Comparison of ENCODE assay signal across 8 mouse cellular contexts in genomic region chr1:191292348-191292747, GRCm38 (mm10). TPM values are rescaled to one million over a fixed set of nuclear protein-coding genes. Genes with fewer than 3 reads are reported as not detected.
DNase-seq lines count a peak whose midpoint lies in the region; TF ChIP-seq lines count a peak whose summit lies in the region.

No protein-coding gene starts in this region.

- H3K27ac ChIP-seq in bone marrow macrophage, adult 2 months (ENCODE audit: insufficient read depth, low read depth, low read length), result peak overlapping the region; percentile 92
- no peak overlapping the region for H3K27ac ChIP-seq in forebrain, embryonic 10.5 days

- H3K4me1 ChIP-seq in bone marrow macrophage, adult 2 months (ENCODE audit: control insufficient read depth, insufficient read depth, low read length), result peaks cover 44% of the 10 kb centered on the region
- H3K4me1 ChIP-seq in forebrain, embryonic 10.5 days, result no peaks in the 10 kb centered on the region

- 82% methylated on average over 5 of the region's 5 CpGs for WGBS in forebrain, embryonic 10.5 days

- no peaks in the 10 kb centered on the region for H3K36me3 ChIP-seq in forebrain, embryonic 10.5 days (replicated peaks)

- TF ChIP-seq POLR2A in bone marrow macrophage, adult 2 months (IDR thresholded peaks at IDR 0.05; ENCODE audit: borderline replicate concordance, low read depth, low read length), result no peak

- TF ChIP-seq CTCF in bone marrow macrophage, adult 2 months (IDR thresholded peaks at IDR 0.05; ENCODE audit: low read depth, low read length), result no peak

- no peaks in the 10 kb centered on the region for H3K27me3 ChIP-seq in forebrain, embryonic 10.5 days (ENCODE audit: poor library complexity, severe bottlenecking)

- H3K9me3 ChIP-seq in forebrain, embryonic 10.5 days, result no peaks in the 10 kb centered on the region

- H3K4me3 ChIP-seq in bone marrow macrophage, adult 2 months (ENCODE audit: insufficient read depth, low read length), result no peak overlapping the region
- no peak overlapping the region for H3K4me3 ChIP-seq in forebrain, embryonic 10.5 days

- intact Hi-C loops in gastrocnemius, postnatal 14 days (cut with DNase I; ENCODE audit: low total_unique reads), result no loop called here

- peak; percentile 31 to 53 for DNase-seq in layer of hippocampus, adult 18-20 months (ENCODE audit: low spot score in 2 of 2)
- DNase-seq in layer of hippocampus, postnatal 25 days (ENCODE audit: extremely low spot score in 1 of 2, low spot score in 1 of 2), result no peak
- peak; percentile 64 for DNase-seq in gastrocnemius, postnatal 14 days
- peak; percentile 67 to 68 for DNase-seq in left cerebral cortex, adult 18-20 months (ENCODE audit: low spot score in 2 of 2)
- peak; percentile 56 for DNase-seq in skeletal muscle tissue, adult 2 months (ENCODE audit: low read depth, low spot score)
- no peak for DNase-seq in forebrain, embryonic 10.5 days (ENCODE audit: extremely low spot score, low spot score)
- no peak for DNase-seq in urinary bladder, postnatal 4 days (ENCODE audit: low spot score in 2 of 2)

RNA-seq across cellular contexts. Expression of gene Nenf, which starts 25.6 kb away (rescaled TPM):
- 10 to 100 TPM; 72.9 to 74.4 TPM for total RNA-seq in layer of hippocampus, adult 18-20 months (2021)
- 10 to 100 TPM; 64.0 to 69.1 TPM for total RNA-seq in layer of hippocampus, postnatal 25 days (2021)
- polyA plus RNA-seq in bone marrow macrophage, adult 2 months (2012; ENCODE audit: insufficient read depth, insufficient read length, missing spikeins), result 43.9 and 46.5 TPM in 2 replicates
- 10 to 100 TPM; 61.0 to 67.6 TPM for total RNA-seq in gastrocnemius, postnatal 14 days (2021)
- total RNA-seq in left cerebral cortex, adult 18-20 months (2021), result 10 to 100 TPM; 76.1 to 80.3 TPM
- 49.9 and 51.9 TPM in 2 replicates for polyA plus RNA-seq in forebrain, embryonic 10.5 days (2016; fragmentation: Nextera tagmentation; extraction: Ambion mirVana)

RNA-seq across cellular contexts. Expression of gene Tmem206, which starts 33.4 kb away (rescaled TPM):
- total RNA-seq in layer of hippocampus, adult 18-20 months (2021), result 1 to 10 TPM; 8.4 to 8.6 TPM
- 1 to 10 TPM; 8.7 to 9.6 TPM for total RNA-seq in layer of hippocampus, postnatal 25 days (2021)
- polyA plus RNA-seq in bone marrow macrophage, adult 2 months (2012; ENCODE audit: insufficient read depth, insufficient read length, missing spikeins), result 35.0 and 37.6 TPM in 2 replicates
- total RNA-seq in gastrocnemius, postnatal 14 days (2021), result 1 to 10 TPM; 1.8 to 2.3 TPM
- 10 to 100 TPM in 1 of 2 experiments, 1 to 10 TPM in 1; 8.2 to 10.4 TPM for total RNA-seq in left cerebral cortex, adult 18-20 months (2021)
- polyA plus RNA-seq in forebrain, embryonic 10.5 days (2016; fragmentation: Nextera tagmentation; extraction: Ambion mirVana), result 25.6 and 29.5 TPM in 2 replicates

Comparison
In these comparisons a context has a peak if more than half of its experiments do, and no peak if none do; other contexts are left out.
1. DNase-seq: peak in layer of hippocampus, adult 18-20 months (2 of 2), gastrocnemius, postnatal 14 days (single experiment), left cerebral cortex, adult 18-20 months (2 of 2) and skeletal muscle tissue, adult 2 months (single experiment); none in layer of hippocampus, postnatal 25 days (0 of 2), forebrain, embryonic 10.5 days (single experiment) and urinary bladder, postnatal 4 days (0 of 2).